Mouse (Mus musculus) T-helper 2 cell (primary cell): ENCODE measurements around the gene Pacs2.

ENCODE experiments used
- in situ Hi-C: fragments of 300-600 bp; cut with MboI, MseI; formaldehyde crosslinking; loops from one replicate; pipeline ENCODE4 v1.15.1; 2025; ENCODE audit warnings: high pct_unique_total_duplicates

Gene Pacs2

GRCm38 (mm10) chr12:113011702-113012360 lies 2.5 kb upstream of the Pacs2 start:
- in situ Hi-C loops = no loop called here

GRCm38 (mm10) chr12:113012443-113012842 lies 1.9 kb upstream of the Pacs2 start:
- in situ Hi-C loops = no loop called here

- in situ Hi-C loops = no loop called here
These were observed 1.3 kb upstream of the Pacs2 start for GRCm38 (mm10) chr12:113013021-113013491.

GRCm38 (mm10) chr12:113014561-113015556 lies 551 bp downstream of the Pacs2 start:
- in situ Hi-C loops = no loop called here

GRCm38 (mm10) chr12:113015956-113016355 lies 1.6 kb downstream of the Pacs2 start:
- in situ Hi-C loops = no loop called here

- in situ Hi-C loops = no loop called here
These were observed 2.7 kb downstream of the Pacs2 start for GRCm38 (mm10) chr12:113016976-113017375.

- in situ Hi-C loops = no loop called here
These were observed 3.2 kb downstream of the Pacs2 start for GRCm38 (mm10) chr12:113017429-113017984.

GRCm38 (mm10) chr12:113018763-113019162 lies 4.5 kb downstream of the Pacs2 start:
- in situ Hi-C loops = no loop called here

GRCm38 (mm10) chr12:113021488-113021887 lies 7.2 kb downstream of the Pacs2 start:
- in situ Hi-C loops = no loop called here

- in situ Hi-C loops = no loop called here
These were observed 8.8 kb downstream of the Pacs2 start for GRCm38 (mm10) chr12:113023082-113023481.

GRCm38 (mm10) chr12:113026557-113026956 lies 12.2 kb downstream of the Pacs2 start:
- in situ Hi-C loops = no loop called here

GRCm38 (mm10) chr12:113027495-113027894 lies 13.2 kb downstream of the Pacs2 start:
- in situ Hi-C loops = no loop called here

GRCm38 (mm10) chr12:113028067-113028466 lies 13.8 kb downstream of the Pacs2 start:
- in situ Hi-C loops = no loop called here

GRCm38 (mm10) chr12:113028898-113029297 lies 14.6 kb downstream of the Pacs2 start:
- in situ Hi-C loops = no loop called here

- in situ Hi-C loops = no loop called here
These were observed 15.7 kb downstream of the Pacs2 start for GRCm38 (mm10) chr12:113030046-113030445.

- in situ Hi-C loops = no loop called here
These were observed 16.7 kb downstream of the Pacs2 start for GRCm38 (mm10) chr12:113030993-113031392.

GRCm38 (mm10) chr12:113031441-113031840 lies 17.1 kb downstream of the Pacs2 start:
- in situ Hi-C loops = no loop called here

GRCm38 (mm10) chr12:113032296-113033250 lies 18.3 kb downstream of the Pacs2 start:
- in situ Hi-C loops = no loop called here

GRCm38 (mm10) chr12:113035093-113035492 lies 20.8 kb downstream of the Pacs2 start:
- in situ Hi-C loops = no loop called here

- in situ Hi-C loops = no loop called here
These were observed 22.7 kb downstream of the Pacs2 start for GRCm38 (mm10) chr12:113036996-113037395.

GRCm38 (mm10) chr12:113038414-113038813 lies 24.1 kb downstream of the Pacs2 start:
- in situ Hi-C loops = no loop called here
